Mouse (Mus musculus): ENCODE measurements at regions not wholly inside any gene's neighbourhood (a gene's known extent, or its start where the extent isn't known, plus 50 kb on each side); places are given as distances from the start of the nearest gene placed in this dataset.
A peak's percentile ranks its signal among the peaks of the same experiment; 100 is the strongest.
"Not testable (repeated sequence)": the region's sequence is repeated elsewhere in the genome, so short reads cannot be mapped to it uniquely, and the experiment has no call there.

DNA sequence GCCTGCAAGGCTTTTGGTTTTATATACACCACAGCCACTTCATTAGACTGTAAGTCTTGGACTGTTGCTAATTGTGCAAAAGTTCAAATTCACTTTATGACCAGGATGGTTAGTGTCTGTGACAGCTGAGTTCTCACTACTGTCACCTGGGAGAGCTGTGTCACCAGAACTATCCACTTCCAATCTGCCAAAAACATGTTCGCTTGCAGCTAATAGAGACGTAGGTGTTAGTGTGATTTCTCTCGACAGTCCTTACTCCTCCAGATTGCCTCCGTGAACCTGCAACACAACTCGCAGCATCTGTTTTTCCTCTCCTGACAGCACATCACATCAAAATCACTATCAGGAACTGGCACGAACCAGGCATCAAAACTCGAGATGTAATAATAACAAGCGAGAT, 491.3 kb upstream of the Klf6 start:
- DNase-seq, result no peak

- DNase-seq, result no peak
These were observed 488.1 kb upstream of the Klf6 start for GRCm38 (mm10) chr13:5373191-5373590.

- DNase-seq, result no peak
These were observed 453.0 kb upstream of the Klf6 start for GRCm38 (mm10) chr13:5408226-5408804.

DNA sequence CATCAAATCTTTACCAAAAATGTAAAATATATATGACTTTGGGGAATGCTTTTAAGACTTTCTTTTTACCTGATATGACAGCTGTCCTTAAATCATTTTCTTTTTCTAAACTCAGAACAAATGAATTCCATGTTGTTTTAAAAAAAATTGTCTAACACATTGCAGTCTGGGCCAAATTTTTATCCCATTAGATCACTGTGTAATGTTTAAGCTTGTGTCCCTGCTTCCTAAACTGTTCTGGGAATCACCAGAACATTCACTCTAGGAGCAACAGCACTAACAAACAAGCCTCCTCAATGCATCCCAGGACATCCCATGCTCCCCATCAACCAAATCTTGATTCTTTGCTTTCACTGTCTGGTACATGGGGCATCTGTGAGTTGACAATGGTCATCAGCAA, 449.2 kb upstream of the Klf6 start:
- DNase-seq, result no peak

- not testable (repeated sequence) for DNase-seq
These were observed 448.3 kb upstream of the Klf6 start for GRCm38 (mm10) chr13:5413009-5413408.

DNA sequence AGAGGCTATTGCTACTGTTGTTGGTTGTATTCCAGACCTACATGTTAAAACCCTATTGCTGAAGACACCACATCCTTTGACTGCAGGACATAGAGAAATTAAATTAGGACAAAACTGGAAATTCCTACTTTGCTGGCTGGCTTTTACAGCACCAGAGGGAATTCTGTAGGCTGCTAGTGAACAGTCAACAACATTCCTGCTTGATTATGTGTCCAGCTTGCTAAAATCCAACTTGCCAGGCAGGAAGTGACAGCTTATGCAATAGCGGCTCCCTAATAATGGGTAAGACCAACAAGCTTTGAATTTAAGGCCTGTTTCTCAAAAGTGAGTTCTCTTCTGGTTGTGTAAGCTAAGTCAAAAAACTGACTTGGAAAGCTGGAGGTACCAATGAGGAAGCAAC, 437.2 kb upstream of the Klf6 start:
- DNase-seq, result peak; percentile 13

DNA sequence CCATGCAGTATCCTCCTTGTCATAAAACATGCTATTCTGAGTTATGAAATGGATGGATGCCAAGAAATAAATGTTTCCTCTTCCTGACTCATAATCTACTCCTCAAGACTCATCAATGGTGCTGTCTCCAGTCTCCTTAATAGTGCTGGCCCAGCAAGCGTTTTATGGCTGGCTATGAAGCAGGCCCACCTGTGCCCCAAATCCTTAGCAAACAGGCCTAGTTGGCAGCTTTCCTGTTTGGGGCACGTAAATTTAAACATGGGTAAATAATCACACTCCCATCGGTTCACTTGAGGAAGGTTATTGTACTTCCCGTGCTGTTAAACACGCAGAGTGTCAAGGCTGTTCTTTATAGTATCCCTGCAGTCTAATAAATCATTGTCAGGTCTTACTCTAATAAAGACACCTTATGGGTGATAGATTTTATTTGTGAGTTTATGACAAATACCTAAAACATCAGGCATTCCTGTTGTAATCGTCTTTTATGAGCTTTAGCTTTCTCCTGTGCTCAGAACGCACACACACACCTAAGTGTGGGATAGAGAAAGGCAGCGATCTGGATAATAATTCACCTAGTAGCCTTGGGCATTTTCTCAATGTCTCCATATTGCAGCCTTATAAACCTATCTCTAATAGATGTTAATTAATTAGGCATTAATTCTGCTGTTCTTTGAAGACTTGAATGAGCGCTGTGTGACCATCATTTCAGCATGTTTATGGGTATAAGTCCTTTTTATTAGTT, 435.6 kb upstream of the Klf6 start:
- DNase-seq, result no peak

- DNase-seq, result no peak
These were observed 427.6 kb upstream of the Klf6 start for GRCm38 (mm10) chr13:5433652-5434051.

DNA sequence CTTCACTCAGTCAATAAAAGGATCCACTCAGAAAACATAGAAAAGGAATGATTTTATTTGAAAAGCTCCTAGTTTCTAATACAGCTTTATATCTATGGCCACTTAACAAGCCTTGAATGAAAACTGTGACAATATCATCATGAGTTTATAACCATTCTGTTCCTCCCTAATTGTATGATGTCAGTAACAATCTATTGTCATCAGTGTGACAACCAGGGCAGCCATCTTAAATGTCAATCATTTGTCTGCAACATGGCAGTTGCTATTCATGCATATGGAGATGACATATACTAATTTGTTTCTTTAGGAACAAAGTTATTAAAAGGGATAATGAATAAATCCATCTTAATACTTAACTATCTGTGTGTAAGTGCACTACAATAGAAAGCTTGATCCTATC, 426.2 kb upstream of the Klf6 start:
- DNase-seq, result no peak

DNA sequence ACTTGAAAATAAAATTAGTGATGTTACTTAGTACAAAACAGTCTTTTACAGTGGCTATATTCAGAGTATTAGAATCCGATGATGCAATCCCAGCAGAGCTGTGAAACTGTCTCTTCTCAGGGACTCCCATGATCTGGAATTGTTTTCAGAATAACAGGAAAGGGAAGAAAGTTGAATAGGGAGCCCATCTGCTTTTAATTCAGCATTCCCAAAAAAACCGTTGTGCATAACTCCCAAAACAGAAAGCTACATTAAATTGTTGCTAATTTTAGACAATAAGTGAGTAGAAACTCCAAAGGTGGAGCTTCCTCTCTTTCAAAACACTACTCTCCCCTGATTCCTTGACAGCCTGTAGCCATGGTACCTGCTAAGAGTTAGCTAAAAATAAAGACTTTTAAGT, 425.1 kb upstream of the Klf6 start:
- DNase-seq, result no peak

- DNase-seq, result no peak
These were observed 420.8 kb upstream of the Klf6 start for GRCm38 (mm10) chr13:5440454-5440853.

DNA sequence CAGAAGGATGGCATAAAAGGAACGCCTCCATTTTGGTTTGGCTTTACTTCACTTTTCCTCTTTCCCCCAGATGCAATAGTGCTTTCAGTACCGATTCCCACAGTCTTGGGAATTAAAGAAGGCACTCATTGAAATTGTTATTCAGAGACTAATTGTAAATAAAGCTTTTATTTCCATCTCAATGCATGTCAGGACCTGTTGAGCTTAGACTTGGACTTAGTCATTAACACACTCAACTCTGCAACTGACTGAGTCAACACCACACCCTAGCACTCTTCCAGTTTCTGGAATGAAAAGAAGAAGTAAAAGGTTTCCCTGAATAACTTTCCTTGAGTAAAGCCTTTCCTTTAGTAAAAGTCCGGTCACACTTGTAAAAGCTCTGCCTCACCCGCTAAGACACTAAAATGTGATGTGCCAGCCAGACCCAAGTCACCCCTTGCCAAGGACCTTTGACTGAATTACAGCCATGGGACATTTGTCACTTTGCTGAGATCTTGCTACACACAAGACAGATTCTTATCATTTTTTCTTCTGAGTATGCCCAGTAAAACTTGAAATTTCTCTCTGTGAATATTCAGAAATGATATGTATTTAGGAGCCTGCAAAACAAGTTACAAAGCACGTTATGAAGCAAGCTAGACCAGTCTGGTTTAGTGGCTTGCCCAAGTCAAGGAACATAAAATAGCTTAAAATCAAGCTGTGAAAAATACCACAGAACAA, 416.4 kb upstream of the Klf6 start:
- DNase-seq, result peak; percentile 31

DNA sequence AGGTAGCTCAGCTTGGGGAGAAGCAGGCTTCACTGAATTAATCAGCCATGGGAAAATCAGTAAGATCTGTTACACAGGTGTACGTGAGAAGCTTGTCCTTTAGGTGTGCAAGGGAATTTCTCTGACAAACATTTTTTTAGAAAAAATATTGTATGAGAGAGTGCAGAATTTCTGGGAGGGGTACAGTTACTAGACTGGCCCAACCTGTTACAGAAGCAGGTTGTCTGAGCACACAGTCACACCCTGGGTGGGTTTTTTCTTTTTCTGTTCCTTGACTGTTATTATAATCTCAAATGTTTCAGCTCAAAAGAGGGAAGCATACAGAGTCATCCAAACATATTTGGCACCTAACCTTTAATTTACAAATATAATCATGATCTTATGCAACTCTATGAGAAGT, 412.7 kb upstream of the Klf6 start:
- no peak for DNase-seq

DNA sequence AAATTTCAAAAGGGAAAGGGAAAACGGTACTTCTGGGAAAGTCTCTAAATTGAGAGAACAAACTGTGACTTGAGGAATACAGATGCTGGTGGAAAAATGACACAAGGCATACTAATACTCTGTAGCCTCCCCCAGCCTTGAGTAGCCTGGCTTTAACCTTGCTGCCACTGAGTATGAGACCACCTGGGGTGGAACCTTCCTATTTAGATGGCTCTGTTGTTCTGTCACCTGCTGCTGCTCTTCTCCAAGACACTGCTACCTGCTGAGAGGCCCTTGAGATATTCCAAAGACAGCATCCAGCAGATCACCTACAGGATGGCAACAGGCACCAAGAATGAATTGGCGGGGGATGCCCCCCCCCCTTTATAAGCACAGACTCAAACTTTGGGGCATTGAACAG, 380.5 kb upstream of the Klf6 start:
- DNase-seq, result no peak

- no peak for DNase-seq
These were observed 369.0 kb upstream of the Klf6 start for GRCm38 (mm10) chr13:5492266-5492665.

GRCm38 (mm10) chr13:5497535-5497934, 363.7 kb upstream of the Klf6 start:
- peak; percentile 16 for DNase-seq

DNA sequence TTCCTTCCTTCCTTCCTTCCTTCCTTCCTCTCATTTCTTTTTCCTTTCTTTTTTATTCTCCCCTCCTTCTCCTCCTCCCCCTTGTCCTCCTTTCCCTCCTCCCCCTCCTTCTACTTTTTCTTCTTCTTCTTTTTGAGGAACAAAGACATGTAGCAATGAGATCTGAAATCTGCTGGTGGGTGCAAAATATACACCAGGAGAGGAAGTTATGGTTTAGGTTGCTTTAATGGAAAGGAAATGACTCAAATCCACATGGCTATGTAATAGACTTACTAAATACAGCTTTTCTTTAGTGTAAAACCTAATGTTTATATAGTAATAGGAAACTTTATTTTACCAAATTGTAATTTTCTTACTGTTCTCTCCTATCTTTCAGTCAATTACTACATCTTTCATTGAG, 349.5 kb upstream of the Klf6 start:
- no peak for DNase-seq

GRCm38 (mm10) chr13:5515552-5515951, 345.7 kb upstream of the Klf6 start:
- DNase-seq, result no peak

DNA sequence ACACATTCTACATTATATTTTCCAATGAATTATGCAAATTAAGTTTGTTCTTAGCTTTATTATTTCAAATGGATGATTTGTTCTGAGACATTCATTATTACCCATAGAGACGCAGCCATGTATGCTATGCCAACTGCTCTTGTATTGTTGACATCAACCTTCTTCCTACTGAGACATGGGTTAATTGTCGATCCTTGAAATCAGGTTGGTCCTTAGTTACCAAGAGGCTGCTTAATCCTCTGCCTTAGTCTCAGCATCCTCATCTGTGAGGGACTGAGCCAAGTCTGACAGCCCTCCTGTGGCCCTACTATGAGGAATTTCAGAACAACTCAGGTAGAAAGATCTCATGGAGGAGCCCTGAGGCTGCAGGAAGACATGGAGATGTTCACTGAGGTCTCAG, 345.2 kb upstream of the Klf6 start:
- DNase-seq, result no peak

DNA sequence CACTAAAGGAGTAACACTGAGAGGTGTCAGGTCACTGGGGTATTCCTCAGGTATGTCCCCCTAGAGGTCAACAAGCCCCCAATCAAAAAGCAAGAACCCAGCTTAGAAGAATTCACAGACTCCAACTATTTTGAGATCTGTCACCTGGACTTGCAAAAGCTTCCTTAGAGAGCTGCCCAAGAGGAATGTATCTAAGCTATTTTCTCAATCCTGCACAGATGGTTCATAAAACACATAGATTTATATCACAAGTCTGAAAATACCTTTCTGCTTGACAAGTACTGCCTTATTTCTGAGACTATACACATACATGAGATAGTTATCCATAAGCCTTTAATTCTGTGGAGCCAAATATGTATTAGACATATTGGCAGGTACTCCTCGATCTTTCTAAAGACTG, 342.1 kb upstream of the Klf6 start:
- no peak for DNase-seq

DNA sequence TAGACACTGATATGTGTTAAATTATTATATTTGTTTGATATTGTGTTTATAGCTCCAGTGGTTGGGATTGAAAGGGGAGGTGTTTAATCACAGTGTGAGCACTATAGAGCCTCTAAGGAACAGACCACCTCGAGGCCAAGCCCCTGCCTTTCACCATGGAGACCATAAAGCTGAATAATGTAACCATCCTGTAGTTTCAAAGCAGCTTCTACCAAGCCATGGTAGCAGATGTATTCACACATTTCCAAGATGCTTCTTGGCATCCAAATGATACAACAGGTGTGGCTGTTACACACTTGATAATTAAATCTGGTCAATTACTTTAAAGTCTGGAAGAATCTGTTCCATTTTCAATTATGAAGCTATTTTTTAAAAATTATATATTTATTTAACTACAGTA, 341.7 kb upstream of the Klf6 start:
- DNase-seq, result no peak

DNA sequence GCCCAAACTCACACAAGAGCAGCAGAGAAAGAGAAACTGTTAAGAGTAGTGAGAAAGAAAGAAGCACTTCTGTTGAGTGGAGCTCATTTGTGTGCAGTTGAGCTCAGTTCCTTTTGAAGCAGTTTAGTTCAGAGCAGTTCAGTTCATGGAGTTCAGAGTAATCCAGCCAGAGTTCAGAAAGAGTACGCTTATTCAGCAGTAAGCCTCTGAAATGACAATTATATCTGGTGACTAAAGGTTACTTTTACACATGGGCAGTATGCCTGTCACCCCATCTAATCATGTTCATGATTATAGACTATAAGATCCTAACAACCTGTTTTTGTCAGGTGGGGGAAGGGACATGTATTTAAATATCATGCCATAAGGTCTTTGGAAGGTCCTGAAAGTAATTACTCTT, 333.9 kb upstream of the Klf6 start:
- DNase-seq, result no peak

DNA sequence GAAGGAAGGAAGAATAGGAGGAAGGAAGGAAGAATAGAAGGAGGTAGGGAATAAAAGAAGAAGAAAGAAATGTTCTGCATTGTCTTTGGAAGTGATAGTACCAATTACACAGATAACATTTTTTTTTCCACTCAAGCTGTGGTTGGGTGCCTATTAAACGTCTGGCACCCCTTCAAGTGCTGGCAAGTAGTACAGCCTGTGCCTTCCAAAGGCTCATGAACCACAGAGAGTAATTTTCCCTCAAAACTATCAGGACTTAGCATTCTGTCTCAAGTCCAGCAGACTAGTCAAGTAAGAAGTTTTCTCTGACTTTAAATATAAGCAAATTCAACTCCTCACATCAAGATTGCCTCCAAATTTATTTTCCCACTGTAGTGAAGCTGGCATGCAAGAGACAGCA, 321.0 kb upstream of the Klf6 start:
- peak; percentile 18 for DNase-seq

- no peak for DNase-seq
These were observed 315.8 kb upstream of the Klf6 start for GRCm38 (mm10) chr13:5545521-5545920.

Measured in adrenal gland, postnatal 10 days (tissue).